Mouse (Mus musculus) hindbrain, postnatal 0 days (tissue): ENCODE measurements around the gene Ccdc28a. TPM values are rescaled to one million over a fixed set of nuclear protein-coding genes. Genes with fewer than 3 reads are reported as not detected.

Source experiments
- ATAC-seq: fragments of 200-750 bp; cut with Nextera tagmentation; 2 replicates; pipeline ENCODE4 v1.8.0; 2017; ENCODE audit warnings: mild to moderate bottlenecking, moderate TSS enrichment, moderate library complexity
- DNase-seq: peaks from one replicate; pipeline ENCODE4 v3.0.0-alpha.2; 2015; ENCODE audit warnings: low spot score
- H3K27ac ChIP-seq: fragments of 300-500 bp; sonication (generic); 2 replicates; pipeline ENCODE4 v1.5.1; 2014; ENCODE audit warnings: mild to moderate bottlenecking
- H3K27me3 ChIP-seq: fragments of 300-500 bp; sonication (generic); 2 replicates; pipeline ENCODE4 v1.6.1; 2014; ENCODE audit warnings: low read length, mixed read lengths; ENCODE audit not compliant: insufficient read depth
- H3K36me3 ChIP-seq: fragments of 300-500 bp; sonication (generic); 2 replicates; pipeline ENCODE4 v1.6.1; 2014; ENCODE audit warnings: low read length, mixed read lengths; ENCODE audit not compliant: insufficient read depth
- H3K4me1 ChIP-seq: fragments of 300-500 bp; sonication (generic); 2 replicates; pipeline ENCODE4 v1.6.1; 2014; ENCODE audit warnings: antibody characterized with exemption, low read length, mixed read lengths; ENCODE audit not compliant: insufficient read depth
- H3K4me2 ChIP-seq: fragments of 300-500 bp; sonication (generic); 2 replicates; pipeline ENCODE4 v1.6.1; 2014; ENCODE audit warnings: low read depth, mild to moderate bottlenecking, low read length, moderate library complexity, mixed read lengths
- H3K4me3 ChIP-seq: fragments of 300-500 bp; sonication (generic); 2 replicates; pipeline ENCODE4 v1.5.1; 2014; ENCODE audit warnings: low read length
- H3K9ac ChIP-seq: fragments of 300-500 bp; sonication (generic); replicated peaks from 2 replicates; pipeline ENCODE4 v1.6.1; 2014; ENCODE audit warnings: mild to moderate bottlenecking, low read length, moderate library complexity, mixed read lengths
- H3K9me3 ChIP-seq: fragments of 300-500 bp; sonication (generic); 2 replicates; pipeline ENCODE4 v1.6.1; 2016; ENCODE audit warnings: low read length, mixed read lengths
- CTCF ChIP-seq: IDR thresholded peaks from 2 replicates; pipeline ENCODE4 v1.5.1; 2016; ENCODE audit warnings: antibody characterized with exemption, control low read depth, low read depth
- WGBS: fragments of 180-500 bp; shearing (Covaris S2); extraction: QIAGEN DNeasy Blood & Tissue Kit; methylation state at CpG from one replicate; pipeline ENCODE4 v1.1.7; 2014; 5-methylcytosine and 5-hydroxymethylcytosine counted together
- polyA plus RNA-seq: library from polyadenylated mRNA; unstranded; fragments of >200 nt; fragmentation: Nextera tagmentation; extraction: Ambion mirVana; gene quantifications from 2 replicates; pipeline ENCODE4 v1.2.1, GENCODE M21; 2015
- total RNA-seq: library from RNA; depleted of rRNA; stranded (reverse); fragments of >200 nt; gene quantifications from 2 replicates; pipeline ENCODE4 v1.2.3, GENCODE M21; 2014

Ccdc28a gene
- total and polyA plus RNA-seq, 2 experiments from 2014 or later = 8.8 to 9.3 TPM

- Histone ChIP-seq H3K4me3 (no peak overlapping the region), H3K4me2 (no peak overlapping the region), H3K27ac (no peak overlapping the region), H3K9me3 (no peaks in the 10 kb centered on the region), H3K27me3 (no peaks in the 10 kb centered on the region), H3K9ac (no peak overlapping the region), H3K36me3 (no peaks in the 10 kb centered on the region), H3K4me1 (no peaks in the 10 kb centered on the region)
- 77% methylated on average over 5 of the region's 5 CpGs for WGBS
- ATAC-seq (no peak), DNase-seq (peak; percentile 14)
- TF ChIP-seq CTCF = peak; percentile 55
Measured at GRCm38 (mm10) chr10:18236328-18236927, 1.6 kb upstream of the Ccdc28a start.

GRCm38 (mm10) chr10:18235402-18235747 is 577 bp upstream of the Ccdc28a start:
- ATAC-seq = peak; percentile 64; the same call in 1 of the 2 replicates
- no peak overlapping the region for H3K27ac ChIP-seq
- H3K9ac ChIP-seq = peak overlapping the region; percentile 65

GRCm38 (mm10) chr10:18233891-18234290 is 907 bp downstream of the Ccdc28a start:
- Histone ChIP-seq H3K9ac (no peak overlapping the region), H3K4me3 (peak overlapping the region; percentile 84; the same call in 1 of the 2 replicates), H3K4me2 (peak overlapping the region; percentile 93), H3K27ac (no peak overlapping the region), H3K27me3 (no peaks in the 10 kb centered on the region), H3K9me3 (no peaks in the 10 kb centered on the region), H3K36me3 (no peaks in the 10 kb centered on the region), H3K4me1 (no peaks in the 10 kb centered on the region)
- ATAC-seq (no peak), DNase-seq (peak; percentile 16)
- WGBS = 46% methylated on average over 3 of the region's 3 CpGs
- TF ChIP-seq CTCF = peak; percentile 44

More at GRCm38 (mm10) chr10:18235402-18235747, 577 bp upstream of the Ccdc28a start:
- no peaks in the 10 kb centered on the region for H3K36me3 ChIP-seq
- H3K4me3 ChIP-seq = peak overlapping the region; percentile 84
- DNase-seq = no peak
- H3K27me3 ChIP-seq = no peaks in the 10 kb centered on the region
- no peak for TF ChIP-seq CTCF
- H3K4me2 ChIP-seq = peak overlapping the region; percentile 93
- H3K9me3 ChIP-seq = no peaks in the 10 kb centered on the region
- 8% methylated on average over 14 of the region's 14 CpGs for WGBS
- H3K4me1 ChIP-seq = no peaks in the 10 kb centered on the region

- H3K4me1 ChIP-seq = no peaks in the 10 kb centered on the region
- ATAC-seq (no peak), DNase-seq (no peak)
- no peak overlapping the region for H3K27ac ChIP-seq
- no peaks in the 10 kb centered on the region for H3K27me3 ChIP-seq
- no peak for TF ChIP-seq CTCF
- H3K9ac ChIP-seq = no peak overlapping the region
- no peaks in the 10 kb centered on the region for H3K9me3 ChIP-seq
- no peak overlapping the region for H3K4me3 ChIP-seq
- 88% methylated on average over 3 of the region's 3 CpGs for WGBS
- no peaks in the 10 kb centered on the region for H3K36me3 ChIP-seq
- no peak overlapping the region for H3K4me2 ChIP-seq
Measured at GRCm38 (mm10) chr10:18224386-18224785, 10.4 kb downstream of the Ccdc28a start.

GRCm38 (mm10) chr10:18219351-18219750 is 15.4 kb downstream of the Ccdc28a start:
- DNase-seq (no peak), ATAC-seq (no peak)
- no peaks in the 10 kb centered on the region for H3K36me3 ChIP-seq
- no peak overlapping the region for H3K27ac ChIP-seq
- no peak overlapping the region for H3K9ac ChIP-seq
- TF ChIP-seq CTCF = no peak
- H3K4me1 ChIP-seq = no peaks in the 10 kb centered on the region
- WGBS = 82% methylated on average over 10 of the region's 10 CpGs
- H3K27me3 ChIP-seq = no peaks in the 10 kb centered on the region
- H3K4me3 ChIP-seq = no peak overlapping the region
- H3K4me2 ChIP-seq = no peak overlapping the region
- no peaks in the 10 kb centered on the region for H3K9me3 ChIP-seq

GRCm38 (mm10) chr10:18214124-18214523 is 20.7 kb downstream of the Ccdc28a start:
- ATAC-seq (no peak), DNase-seq (no peak)
- Histone ChIP-seq H3K4me3 (no peak overlapping the region), H3K27me3 (no peaks in the 10 kb centered on the region), H3K36me3 (no peaks in the 10 kb centered on the region), H3K9ac (no peak overlapping the region), H3K4me2 (no peak overlapping the region), H3K4me1 (no peaks in the 10 kb centered on the region), H3K27ac (no peak overlapping the region), H3K9me3 (no peaks in the 10 kb centered on the region)
- no peak for TF ChIP-seq CTCF
- WGBS = 74% methylated on average over 5 of the region's 5 CpGs

GRCm38 (mm10) chr10:18213373-18213772 is 21.4 kb downstream of the Ccdc28a start:
- no peak overlapping the region for H3K27ac ChIP-seq
- DNase-seq (no peak), ATAC-seq (no peak)
- no peaks in the 10 kb centered on the region for H3K9me3 ChIP-seq
- TF ChIP-seq CTCF = no peak
- H3K27me3 ChIP-seq = no peaks in the 10 kb centered on the region
- H3K9ac ChIP-seq = no peak overlapping the region
- no peak overlapping the region for H3K4me2 ChIP-seq
- 86% methylated on average over 4 of the region's 4 CpGs for WGBS
- no peaks in the 10 kb centered on the region for H3K4me1 ChIP-seq
- no peak overlapping the region for H3K4me3 ChIP-seq
- H3K36me3 ChIP-seq = no peaks in the 10 kb centered on the region
